Mouse (Mus musculus): ENCODE data around the gene Sec24d. TPM values are rescaled to one million over a fixed set of nuclear protein-coding genes. Genes with fewer than 3 reads are reported as not detected.
"Not testable (repeated sequence)": the region's sequence is repeated elsewhere in the genome, so short reads cannot be mapped to it uniquely, and the experiment has no call there.

The Sec24d gene
- polyA plus RNA-seq, 1 experiment, result 34.0 TPM

GRCm38 (mm10) chr3:123351519-123351918 lies 84.3 kb downstream of the Sec24d start:
- Histone ChIP-seq H3K36me3 (ENCODE audit: control insufficient read depth, insufficient read depth, low read length) (no peaks in the 10 kb centered on the region), H3K4me3 (ENCODE audit: control insufficient read depth, insufficient read depth, low read length) (no peak overlapping the region), H3K27ac (ENCODE audit: control insufficient read depth, insufficient read depth, low read length) (no peak overlapping the region), H3K27me3 (ENCODE audit: control insufficient read depth, insufficient read depth, low read length) (no peaks in the 10 kb centered on the region), H3K4me1 (replicated peaks; ENCODE audit: control insufficient read depth, insufficient read depth, low read length) (no peaks in the 10 kb centered on the region)
- TF ChIP-seq POLR2A (IDR thresholded peaks at IDR 0.05; ENCODE audit: control insufficient read depth, extremely low read depth, insufficient read depth, low read length, poor library complexity) (no peak), CTCF (IDR thresholded peaks at IDR 0.05; ENCODE audit: borderline replicate concordance, control insufficient read depth, extremely low read depth, insufficient read depth, low read length, poor library complexity) (no peak)
- WGBS, result 87% methylated on average over 2 of the region's 2 CpGs
- DNase-seq, result no peak

GRCm38 (mm10) chr3:123353183-123353582 lies 85.9 kb downstream of the Sec24d start:
- no peak for TF ChIP-seq CTCF (IDR thresholded peaks at IDR 0.05; ENCODE audit: borderline replicate concordance, control insufficient read depth, extremely low read depth, insufficient read depth, low read length, poor library complexity)
- no peak for TF ChIP-seq POLR2A (IDR thresholded peaks at IDR 0.05; ENCODE audit: control insufficient read depth, extremely low read depth, insufficient read depth, low read length, poor library complexity)
- DNase-seq, result peak; percentile 9
- Histone ChIP-seq H3K36me3 (ENCODE audit: control insufficient read depth, insufficient read depth, low read length) (no peaks in the 10 kb centered on the region), H3K4me1 (replicated peaks; ENCODE audit: control insufficient read depth, insufficient read depth, low read length) (no peaks in the 10 kb centered on the region), H3K27ac (ENCODE audit: control insufficient read depth, insufficient read depth, low read length) (no peak overlapping the region), H3K27me3 (ENCODE audit: control insufficient read depth, insufficient read depth, low read length) (no peaks in the 10 kb centered on the region), H3K4me3 (ENCODE audit: control insufficient read depth, insufficient read depth, low read length) (no peak overlapping the region)
- WGBS, result 68% methylated on average over 6 of the region's 6 CpGs

GRCm38 (mm10) chr3:123353661-123354060 lies 86.4 kb downstream of the Sec24d start:
- TF ChIP-seq CTCF (IDR thresholded peaks at IDR 0.05; ENCODE audit: borderline replicate concordance, control insufficient read depth, extremely low read depth, insufficient read depth, low read length, poor library complexity), result 0 out of 2 replicates have a peak, but pooled peaks have one; percentile 31
- TF ChIP-seq POLR2A (IDR thresholded peaks at IDR 0.05; ENCODE audit: control insufficient read depth, extremely low read depth, insufficient read depth, low read length, poor library complexity), result no peak
- Histone ChIP-seq H3K27me3 (ENCODE audit: control insufficient read depth, insufficient read depth, low read length) (no peaks in the 10 kb centered on the region), H3K36me3 (ENCODE audit: control insufficient read depth, insufficient read depth, low read length) (no peaks in the 10 kb centered on the region), H3K27ac (ENCODE audit: control insufficient read depth, insufficient read depth, low read length) (no peak overlapping the region), H3K4me1 (replicated peaks; ENCODE audit: control insufficient read depth, insufficient read depth, low read length) (no peaks in the 10 kb centered on the region), H3K4me3 (ENCODE audit: control insufficient read depth, insufficient read depth, low read length) (no peak overlapping the region)
- no peak for DNase-seq
- 95% methylated on average over 12 of the region's 12 CpGs for WGBS

GRCm38 (mm10) chr3:123354388-123354787 lies 87.1 kb downstream of the Sec24d start:
- H3K4me1 ChIP-seq (replicated peaks; ENCODE audit: control insufficient read depth, insufficient read depth, low read length), result no peaks in the 10 kb centered on the region
- WGBS, result 97% methylated on average over 9 of the region's 9 CpGs
- no peak overlapping the region for H3K4me3 ChIP-seq (ENCODE audit: control insufficient read depth, insufficient read depth, low read length)
- DNase-seq, result no peak
- H3K27me3 ChIP-seq (ENCODE audit: control insufficient read depth, insufficient read depth, low read length), result no peaks in the 10 kb centered on the region
- H3K27ac ChIP-seq (ENCODE audit: control insufficient read depth, insufficient read depth, low read length), result no peak overlapping the region
- H3K36me3 ChIP-seq (ENCODE audit: control insufficient read depth, insufficient read depth, low read length), result no peaks in the 10 kb centered on the region
- no peak for TF ChIP-seq CTCF (IDR thresholded peaks at IDR 0.05; ENCODE audit: borderline replicate concordance, control insufficient read depth, extremely low read depth, insufficient read depth, low read length, poor library complexity)
- no peak for TF ChIP-seq POLR2A (IDR thresholded peaks at IDR 0.05; ENCODE audit: control insufficient read depth, extremely low read depth, insufficient read depth, low read length, poor library complexity)

GRCm38 (mm10) chr3:123356377-123356991 lies 89.2 kb downstream of the Sec24d start:
- Histone ChIP-seq H3K27ac (ENCODE audit: control insufficient read depth, insufficient read depth, low read length) (no peak overlapping the region), H3K4me1 (replicated peaks; ENCODE audit: control insufficient read depth, insufficient read depth, low read length) (no peaks in the 10 kb centered on the region), H3K36me3 (ENCODE audit: control insufficient read depth, insufficient read depth, low read length) (no peaks in the 10 kb centered on the region), H3K27me3 (ENCODE audit: control insufficient read depth, insufficient read depth, low read length) (no peaks in the 10 kb centered on the region), H3K4me3 (ENCODE audit: control insufficient read depth, insufficient read depth, low read length) (no peak overlapping the region)
- no peak for TF ChIP-seq CTCF (IDR thresholded peaks at IDR 0.05; ENCODE audit: borderline replicate concordance, control insufficient read depth, extremely low read depth, insufficient read depth, low read length, poor library complexity)
- TF ChIP-seq POLR2A (IDR thresholded peaks at IDR 0.05; ENCODE audit: control insufficient read depth, extremely low read depth, insufficient read depth, low read length, poor library complexity), result no peak
- WGBS, result 58% methylated on average over 4 of the region's 4 CpGs
- no peak for DNase-seq

GRCm38 (mm10) chr3:123366820-123367219 lies 99.6 kb downstream of the Sec24d start:
- WGBS, result 94% methylated on average over 2 of the region's 2 CpGs
- peaks cover 24% of the 10 kb centered on the region for H3K36me3 ChIP-seq (ENCODE audit: control insufficient read depth, insufficient read depth, low read length)
- DNase-seq; H3K4me3 ChIP-seq (ENCODE audit: control insufficient read depth, insufficient read depth, low read length); H3K27ac ChIP-seq (ENCODE audit: control insufficient read depth, insufficient read depth, low read length); H3K4me1 ChIP-seq (replicated peaks; ENCODE audit: control insufficient read depth, insufficient read depth, low read length); H3K27me3 ChIP-seq (ENCODE audit: control insufficient read depth, insufficient read depth, low read length): not testable (repeated sequence)

- WGBS, result 95% methylated on average over 12 of the region's 12 CpGs
- no peaks in the 10 kb centered on the region for H3K4me1 ChIP-seq (replicated peaks; ENCODE audit: control insufficient read depth, insufficient read depth, low read length)
- H3K36me3 ChIP-seq (ENCODE audit: control insufficient read depth, insufficient read depth, low read length), result peaks cover 29% of the 10 kb centered on the region
- no peak overlapping the region for H3K4me3 ChIP-seq (ENCODE audit: control insufficient read depth, insufficient read depth, low read length)
- no peak for DNase-seq
- H3K27me3 ChIP-seq (ENCODE audit: control insufficient read depth, insufficient read depth, low read length), result no peaks in the 10 kb centered on the region
- no peak overlapping the region for H3K27ac ChIP-seq (ENCODE audit: control insufficient read depth, insufficient read depth, low read length)
- no peak for TF ChIP-seq CTCF (IDR thresholded peaks at IDR 0.05; ENCODE audit: borderline replicate concordance, control insufficient read depth, extremely low read depth, insufficient read depth, low read length, poor library complexity)
- TF ChIP-seq POLR2A (IDR thresholded peaks at IDR 0.05; ENCODE audit: control insufficient read depth, extremely low read depth, insufficient read depth, low read length, poor library complexity), result no peak
Measured at GRCm38 (mm10) chr3:123369161-123369560, 101.9 kb downstream of the Sec24d start.
